Mouse (Mus musculus): ENCODE measurements around the gene Rab27a. TPM values are rescaled to one million over a fixed set of nuclear protein-coding genes. Genes with fewer than 3 reads are reported as not detected.
"Not testable (repeated sequence)": the region's sequence is repeated elsewhere in the genome, so short reads cannot be mapped to it uniquely, and the experiment has no call there.

The Rab27a gene
- total RNA-seq, 2 experiments from 2014 or later = 1.8 to 6.0 TPM

GRCm38 (mm10) chr9:73040080-73040479, 4.6 kb upstream of the Rab27a start, which contains the start of gene Pigb:
Gene Pigb, minus strand, starts transcription at chr9:73040378.
- intact Hi-C loops (cut with DNase I; ENCODE audit: low total_unique reads) = no loop called here
- DNase-seq = no peak

GRCm38 (mm10) chr9:73045204-73045603, 550 bp downstream of the Rab27a start:
- intact Hi-C loops (cut with DNase I; ENCODE audit: low total_unique reads) = no loop called here
- DNase-seq = no peak

DNA sequence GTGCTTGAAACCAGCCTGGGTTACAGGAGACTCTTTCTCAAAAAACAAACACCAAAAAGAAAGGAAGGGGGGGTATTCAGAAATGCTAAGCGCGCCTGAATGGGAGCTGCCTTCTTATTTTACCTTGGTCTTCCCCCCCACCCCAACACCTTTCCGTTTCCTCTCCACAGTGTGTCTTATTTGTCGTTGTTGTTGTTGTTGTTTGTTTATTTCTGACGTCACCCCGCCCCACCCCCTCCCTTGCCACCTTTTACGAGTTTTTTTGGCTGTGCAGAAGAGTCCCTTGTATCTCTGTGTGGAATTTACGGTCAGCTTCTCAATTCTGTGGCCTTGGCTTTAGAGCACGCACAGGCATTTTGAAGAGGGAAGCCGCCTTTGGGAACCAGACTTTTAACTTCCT, 1.1 kb downstream of the Rab27a start:
- intact Hi-C loops (cut with DNase I; ENCODE audit: low total_unique reads) = loop anchor here (2.0 kb wide), 1 partner anchor 43 kb away; no protein-coding TSS in a partner anchor
- no peak for DNase-seq

DNA sequence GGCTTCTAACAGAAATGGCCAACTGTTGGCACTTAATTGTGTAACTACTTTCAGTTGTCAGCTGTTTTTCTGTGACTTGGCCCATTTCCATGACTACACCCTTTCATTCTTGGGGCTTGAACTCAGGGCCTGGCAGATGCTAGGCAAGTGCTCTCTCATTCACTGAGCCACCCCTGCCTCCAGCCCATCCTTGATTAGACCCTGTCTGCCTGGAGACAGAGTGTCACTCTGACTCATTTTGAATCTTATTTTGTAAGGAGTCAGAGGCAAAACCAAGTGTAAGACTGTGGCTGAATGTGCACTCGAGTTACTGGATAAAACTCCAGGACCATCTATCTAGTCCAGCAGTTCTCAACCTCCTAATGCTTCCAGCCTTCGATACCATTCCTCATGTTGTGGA, 3.3 kb downstream of the Rab27a start:
- intact Hi-C loops (cut with DNase I; ENCODE audit: low total_unique reads) = loop anchor here (2.0 kb wide), 1 partner anchor 41 kb away; no protein-coding TSS in a partner anchor
- DNase-seq = no peak

- no peak for DNase-seq
- intact Hi-C loops (cut with DNase I; ENCODE audit: low total_unique reads) = no loop called here
These were observed 4.3 kb downstream of the Rab27a start for GRCm38 (mm10) chr9:73048927-73049326.

DNA sequence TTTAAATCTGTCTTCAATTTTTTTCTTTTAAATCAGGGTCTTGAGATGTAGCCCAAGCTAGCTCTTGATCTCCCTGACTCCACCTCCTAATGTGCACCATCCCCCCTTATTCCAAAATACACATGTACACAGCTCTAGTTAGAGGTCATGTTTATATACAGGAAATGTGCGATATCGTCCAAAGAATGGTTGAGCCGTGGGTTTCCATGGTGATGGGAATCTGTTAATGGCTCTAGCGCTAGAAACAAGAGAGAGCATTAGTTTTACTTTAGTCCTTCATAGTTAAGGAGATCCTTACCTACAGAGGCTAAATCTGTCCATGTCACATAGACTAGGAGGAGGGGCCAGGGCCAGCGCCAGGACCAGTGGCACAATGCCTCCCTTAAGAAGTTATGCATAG, 5.2 kb downstream of the Rab27a start:
- intact Hi-C loops (cut with DNase I; ENCODE audit: low total_unique reads) = no loop called here
- no peak for DNase-seq

DNA sequence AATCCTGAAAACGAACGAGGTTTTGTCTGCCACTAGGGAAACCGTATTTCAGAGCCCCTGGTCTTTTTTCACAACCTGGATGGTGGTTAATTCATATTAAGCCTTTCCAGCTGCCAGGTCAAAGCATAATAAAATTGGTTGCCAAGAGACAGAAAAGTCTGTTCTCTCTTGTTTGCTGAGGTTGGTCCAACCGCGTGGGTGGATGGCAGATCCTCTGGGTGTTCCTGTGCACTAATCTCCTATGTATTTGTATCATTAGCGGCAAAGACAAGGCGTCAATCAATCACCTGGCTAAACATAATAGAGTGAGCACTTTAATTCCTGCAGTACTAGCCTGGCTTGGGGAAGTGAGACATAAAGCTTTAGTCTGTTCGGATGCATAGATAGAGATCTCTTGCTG, 6.0 kb downstream of the Rab27a start:
- no peak for DNase-seq
- intact Hi-C loops (cut with DNase I; ENCODE audit: low total_unique reads) = no loop called here

DNA sequence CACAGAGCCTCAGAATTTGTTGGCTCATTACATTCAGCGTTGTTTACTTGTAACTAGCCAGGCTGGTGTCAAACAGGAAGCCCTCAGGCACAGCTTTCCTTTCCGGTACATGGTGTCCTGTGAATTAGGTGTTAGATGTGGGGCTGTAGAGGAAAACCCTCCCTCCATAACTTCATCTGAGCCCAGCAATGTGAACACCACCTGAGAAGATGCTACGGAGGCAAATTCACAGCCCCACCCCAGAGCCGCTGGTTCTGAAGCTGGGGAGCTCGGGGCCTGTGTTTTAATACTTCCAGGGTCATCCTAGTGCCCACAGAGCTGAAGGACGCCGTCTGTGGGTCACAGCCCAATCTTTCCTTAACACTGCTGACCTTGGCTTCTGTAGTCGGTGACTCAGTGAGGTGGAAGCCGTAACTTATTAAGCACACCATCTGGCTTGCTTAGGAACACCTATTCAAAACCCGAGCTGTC, 10.8 kb downstream of the Rab27a start:
- no peak for DNase-seq
- intact Hi-C loops (cut with DNase I; ENCODE audit: low total_unique reads) = no loop called here

GRCm38 (mm10) chr9:73059224-73059623, 14.6 kb downstream of the Rab27a start:
- intact Hi-C loops (cut with DNase I; ENCODE audit: low total_unique reads) = no loop called here
- DNase-seq = no peak

GRCm38 (mm10) chr9:73063621-73064290, 19.1 kb downstream of the Rab27a start:
- intact Hi-C loops (cut with DNase I; ENCODE audit: low total_unique reads) = no loop called here
- no peak for DNase-seq

DNA sequence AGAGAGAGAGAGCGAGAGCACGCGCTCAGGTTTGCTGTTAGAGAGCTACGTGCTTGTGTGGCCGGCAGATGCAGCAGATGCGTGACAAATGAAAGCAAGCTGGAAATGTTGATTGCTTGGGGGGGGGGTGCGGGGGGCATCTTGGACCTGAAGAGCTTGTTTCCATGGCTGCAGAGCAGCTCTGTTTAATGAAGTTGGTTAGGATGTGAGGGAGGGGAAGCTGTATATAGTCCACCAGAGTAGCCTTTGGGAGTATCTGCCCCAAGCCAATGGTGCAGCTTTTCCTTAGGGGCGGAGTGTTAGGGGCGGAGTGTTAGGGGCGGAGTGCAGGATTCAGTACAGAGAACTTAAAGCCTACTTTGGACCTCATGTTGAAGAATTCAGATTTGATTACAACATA, 22.4 kb downstream of the Rab27a start:
- intact Hi-C loops (cut with DNase I; ENCODE audit: low total_unique reads) = no loop called here
- DNase-seq = no peak

- DNase-seq = no peak
- intact Hi-C loops (cut with DNase I; ENCODE audit: low total_unique reads) = no loop called here
These were observed 23.6 kb downstream of the Rab27a start for GRCm38 (mm10) chr9:73068230-73068679.

DNA sequence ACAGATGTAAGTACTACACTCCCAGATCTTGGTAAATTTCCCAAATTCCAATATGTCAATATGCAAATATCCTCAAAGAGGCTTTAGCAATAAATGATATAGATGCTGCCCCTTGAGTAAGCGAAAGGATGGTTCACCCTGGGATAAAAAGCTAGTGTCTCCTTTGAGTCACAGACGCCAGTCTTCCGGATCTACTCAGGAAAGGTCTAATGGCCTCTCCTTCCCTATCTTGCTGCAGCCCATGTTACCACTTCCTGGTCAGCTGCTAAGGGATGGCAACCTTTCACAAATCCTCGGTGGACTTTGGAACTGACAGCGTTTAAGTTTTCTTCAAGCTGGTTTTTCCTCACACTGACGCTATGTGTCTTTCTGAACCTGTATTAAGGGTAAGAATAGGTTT, 24.0 kb downstream of the Rab27a start:
- intact Hi-C loops (cut with DNase I; ENCODE audit: low total_unique reads) = no loop called here
- DNase-seq = no peak

DNA sequence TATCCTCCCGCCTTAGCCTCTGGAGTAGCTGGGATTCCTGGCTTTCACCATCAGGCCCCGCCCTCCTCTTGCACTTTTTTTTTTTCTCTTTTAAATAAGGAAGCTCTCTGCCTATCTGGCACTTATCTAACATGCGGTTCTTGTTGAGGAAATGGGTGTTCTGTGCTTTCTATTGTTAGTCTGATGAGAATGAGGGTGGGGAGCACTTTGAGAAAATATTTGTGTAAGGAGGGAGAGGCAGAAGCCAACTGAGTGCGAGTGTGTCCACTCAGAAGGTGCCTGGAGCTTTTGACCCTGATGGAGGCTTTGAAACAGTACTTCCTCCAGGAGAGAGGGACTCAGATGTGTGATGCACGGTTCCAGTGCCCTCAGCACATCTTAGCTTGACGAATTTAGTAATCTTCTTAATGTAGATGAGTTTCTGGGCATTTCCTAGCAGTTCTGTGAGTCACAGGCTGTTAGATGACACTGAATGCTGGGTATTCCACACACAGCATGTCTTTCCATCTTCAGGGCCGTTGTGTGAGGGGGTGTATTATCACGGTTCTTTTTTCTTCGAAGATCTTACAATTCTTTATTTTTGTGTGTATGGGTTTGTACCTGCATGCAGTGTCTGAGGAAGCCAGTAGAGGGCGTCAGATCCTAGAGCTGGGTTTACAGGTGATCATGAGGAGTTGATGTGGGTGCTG, 26.5 kb downstream of the Rab27a start:
- intact Hi-C loops (cut with DNase I; ENCODE audit: low total_unique reads) = no loop called here
- no peak for DNase-seq

- intact Hi-C loops (cut with DNase I; ENCODE audit: low total_unique reads) = no loop called here
- no peak for DNase-seq
These were observed 27.8 kb downstream of the Rab27a start for GRCm38 (mm10) chr9:73072426-73072825.

DNA sequence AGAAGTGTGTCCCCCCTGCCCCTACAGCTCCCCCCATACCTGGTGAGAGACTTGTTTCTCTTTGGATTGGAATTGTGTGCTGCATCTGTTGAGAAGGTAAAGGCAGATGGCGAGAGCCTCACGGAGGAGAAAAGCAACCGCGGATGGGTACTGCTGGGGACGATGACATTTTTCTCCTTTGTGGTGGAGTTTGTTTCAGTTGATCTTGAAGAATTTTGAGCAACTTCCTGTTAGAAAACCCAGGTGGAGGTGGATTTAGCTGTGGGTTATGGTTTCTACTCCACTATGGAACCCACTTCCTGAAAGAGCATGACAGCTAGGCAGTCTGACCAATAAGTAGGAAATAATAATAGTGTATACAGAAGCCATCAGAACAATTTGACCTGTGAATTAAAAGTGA, 28.5 kb downstream of the Rab27a start:
- DNase-seq = no peak
- intact Hi-C loops (cut with DNase I; ENCODE audit: low total_unique reads) = no loop called here

- DNase-seq; intact Hi-C loops (cut with DNase I; ENCODE audit: low total_unique reads): not testable (repeated sequence)
These were observed 34.7 kb downstream of the Rab27a start for GRCm38 (mm10) chr9:73079349-73079748.

GRCm38 (mm10) chr9:73079801-73080325, 35.2 kb downstream of the Rab27a start:
- no peak for DNase-seq
- intact Hi-C loops (cut with DNase I; ENCODE audit: low total_unique reads) = no loop called here

DNA sequence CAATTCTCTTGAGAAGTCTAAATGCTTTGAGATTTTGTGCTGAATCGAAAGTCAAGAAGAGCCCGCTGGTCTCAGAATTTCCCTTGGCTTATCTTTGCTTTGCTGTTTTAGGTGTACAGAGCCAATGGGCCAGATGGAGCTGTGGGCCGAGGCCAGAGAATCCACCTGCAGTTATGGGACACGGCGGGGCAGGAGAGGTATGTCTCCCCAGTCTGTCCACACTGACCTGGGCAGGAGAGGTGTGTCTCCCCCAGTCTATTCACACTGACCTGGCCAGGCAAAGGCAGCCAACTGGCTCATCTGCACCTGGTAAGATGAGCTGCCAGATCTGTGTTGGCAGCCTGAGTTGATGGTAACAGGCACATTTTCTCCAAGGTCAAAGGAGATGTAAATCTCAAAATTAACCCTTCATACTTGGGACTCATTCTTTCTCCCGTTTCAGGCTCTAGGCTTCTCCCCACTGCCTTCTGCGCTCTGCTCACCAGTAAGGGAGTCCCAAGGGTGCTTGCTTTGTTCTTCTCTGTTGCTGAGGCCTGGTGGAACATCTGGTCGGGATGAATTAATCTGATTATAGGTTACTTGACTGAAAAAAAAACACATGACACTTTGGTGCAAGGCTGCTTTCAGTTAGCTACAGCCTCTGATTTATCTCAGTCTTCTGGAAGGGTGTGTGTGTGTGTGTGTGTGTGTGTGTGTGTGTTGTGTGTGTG, 37.8 kb downstream of the Rab27a start:
- DNase-seq = no peak
- intact Hi-C loops (cut with DNase I; ENCODE audit: low total_unique reads) = no loop called here

DNA sequence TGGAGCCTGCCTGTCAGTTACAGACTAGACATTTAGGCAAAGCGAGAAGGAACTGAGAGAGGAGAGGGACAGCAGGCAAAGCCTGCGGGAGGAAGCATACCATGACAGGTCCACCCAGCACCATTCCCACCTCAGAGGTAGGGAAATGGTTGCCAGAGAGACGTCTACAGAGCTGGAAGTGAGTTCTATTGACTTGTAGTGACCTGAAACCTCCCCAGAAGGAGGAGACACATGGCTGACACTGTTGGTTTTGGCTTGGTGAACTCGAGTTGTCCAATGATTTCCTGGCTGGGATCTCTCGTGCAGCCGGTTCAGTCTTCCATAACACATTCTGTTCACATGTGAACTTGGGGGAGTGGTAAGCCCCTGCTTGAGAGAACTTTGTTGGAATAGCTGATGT, 39.3 kb downstream of the Rab27a start:
- no peak for DNase-seq
- intact Hi-C loops (cut with DNase I; ENCODE audit: low total_unique reads) = no loop called here
